Mouse (Mus musculus) CH12.LX (cell line): ENCODE results near the gene Ssh2. TPM values are rescaled to one million over a fixed set of nuclear protein-coding genes. Genes with fewer than 3 reads are reported as not detected.

Experiments used
- DNase-seq: peaks from one replicate; pipeline ENCODE4 v3.0.0-alpha.2; 2013; ENCODE audit errors: extremely low read depth
- H3K27ac ChIP-seq: 2 replicates; pipeline ENCODE4 v1.5.1; 2012; ENCODE audit warnings: low read depth, mild to moderate bottlenecking, control low read depth, moderate library complexity; ENCODE audit not compliant: insufficient read depth
- H3K27me3 ChIP-seq: replicated peaks from 2 replicates; pipeline ENCODE3; 2012; ENCODE audit warnings: inconsistent platforms
- H3K36me3 ChIP-seq, 2 experiments: replicated peaks in 1 of 2; 2 replicates each; pipeline versions ENCODE3 to v1.6.1; 2012; ENCODE audit warnings: inconsistent platforms in 1 of 2, low read length in 1 of 2, mild to moderate bottlenecking in 1 of 2, mixed read lengths in 1 of 2, moderate library complexity in 1 of 2; ENCODE audit not compliant: control insufficient read depth in 1 of 2, insufficient read depth in 1 of 2
- H3K4me1 ChIP-seq, 2 experiments: 2 replicates each; pipeline ENCODE4 v1.6.1; 2012; ENCODE audit warnings: inconsistent platforms in 1 of 2, moderate library complexity in 1 of 2; ENCODE audit not compliant: insufficient read depth in 2 of 2, control insufficient read depth in 1 of 2
- H3K4me2 ChIP-seq: 2 replicates; pipeline ENCODE4 v1.6.1; 2012; ENCODE audit warnings: low read depth, mild to moderate bottlenecking, control low read depth; ENCODE audit not compliant: poor library complexity, insufficient read depth, severe bottlenecking
- H3K4me3 ChIP-seq, 3 experiments: fragments of 150-350 bp in 1 of 3; sonication (generic) in 1 of 3; replicated peaks in 1 of 3; 2 replicates each; pipeline versions ENCODE3 to v1.5.1; 2011 to 2012; ENCODE audit warnings: low read depth in 2 of 3, low read length in 2 of 3, mild to moderate bottlenecking in 2 of 3, moderate library complexity in 2 of 3, control low read depth in 1 of 3, improper control_type of control experiment in 1 of 3, inconsistent platforms in 1 of 3, mixed read lengths in 1 of 3; ENCODE audit not compliant: poor library complexity in 1 of 3
- H3K79me2 ChIP-seq: replicated peaks from 2 replicates; pipeline ENCODE4 v1.6.1; 2012; ENCODE audit warnings: mild to moderate bottlenecking, moderate library complexity; ENCODE audit not compliant: control insufficient read depth, poor library complexity, insufficient read depth, severe bottlenecking; ENCODE audit errors: extremely low read depth
- H3K9ac ChIP-seq: 2 replicates; pipeline ENCODE4 v1.6.1; 2012; ENCODE audit warnings: low read depth, mild to moderate bottlenecking, control low read depth, moderate library complexity; ENCODE audit not compliant: insufficient read depth
- H3K9me3 ChIP-seq: replicated peaks from 2 replicates; pipeline ENCODE3; 2012; ENCODE audit warnings: low read length, inconsistent platforms, mixed read lengths
- BHLHE40 ChIP-seq: IDR thresholded peaks from 2 replicates; pipeline ENCODE4 v1.6.1; 2011; ENCODE audit warnings: mild to moderate bottlenecking, low read depth, low read length, improper control_type of control experiment
- CHD1 ChIP-seq: IDR thresholded peaks from 2 replicates; pipeline ENCODE4 v1.6.1; 2012; ENCODE audit warnings: low read depth, low read length, improper control_type of control experiment, inconsistent platforms
- CHD2 ChIP-seq: IDR thresholded peaks from 2 replicates; pipeline ENCODE4 v1.6.1; 2011; ENCODE audit warnings: low read length, improper control_type of control experiment
- CTCF ChIP-seq, 2 experiments: IDR thresholded peaks in 1 of 2; conservative IDR thresholded peaks in 1 of 2; 2 replicates each; pipeline ENCODE4 v1.5.1; 2011 to 2012; ENCODE audit warnings: low read depth in 2 of 2, low read length in 2 of 2, improper control_type of control experiment in 1 of 2, inconsistent platforms in 1 of 2, mild to moderate bottlenecking in 1 of 2, moderate library complexity in 1 of 2
- EP300 ChIP-seq: IDR thresholded peaks from 2 replicates; pipeline ENCODE4 v1.6.1; 2011; ENCODE audit warnings: low read length, improper control_type of control experiment
- ETS1 ChIP-seq: conservative IDR thresholded peaks from 2 replicates; pipeline ENCODE4 v1.6.1; 2012; ENCODE audit warnings: low read depth, mild to moderate bottlenecking, inconsistent platforms, low read length, improper control_type of control experiment, moderate library complexity
- HCFC1 ChIP-seq: IDR thresholded peaks from 2 replicates; pipeline ENCODE4 v1.6.1; 2012; ENCODE audit warnings: low read depth, mild to moderate bottlenecking, inconsistent platforms, low read length, improper control_type of control experiment
- IRF4 ChIP-seq: IDR thresholded peaks from 2 replicates; pipeline ENCODE4 v1.6.1; 2014; ENCODE audit warnings: low read depth, mild to moderate bottlenecking, inconsistent platforms, low read length, improper control_type of control experiment
- JUN ChIP-seq: IDR thresholded peaks from 2 replicates; pipeline ENCODE4 v1.6.1; 2011; ENCODE audit warnings: low read depth, mild to moderate bottlenecking, low read length, improper control_type of control experiment, moderate library complexity; ENCODE audit not compliant: insufficient read depth
- JUND ChIP-seq: conservative IDR thresholded peaks from 2 replicates; pipeline ENCODE4 v1.6.1; 2011; ENCODE audit warnings: low read depth, low read length, improper control_type of control experiment
- KAT2A ChIP-seq: IDR thresholded peaks from 2 replicates; pipeline ENCODE4 v1.6.1; 2012; ENCODE audit warnings: low read length, improper control_type of control experiment, inconsistent platforms; ENCODE audit not compliant: insufficient replicate concordance
- MAFK ChIP-seq: IDR thresholded peaks from 2 replicates; pipeline ENCODE4 v1.6.1; 2011; ENCODE audit warnings: low read length, improper control_type of control experiment; ENCODE audit not compliant: insufficient replicate concordance
- MAZ ChIP-seq: IDR thresholded peaks from 2 replicates; pipeline ENCODE4 v1.6.1; 2012; ENCODE audit warnings: low read depth, mild to moderate bottlenecking, inconsistent platforms, low read length, improper control_type of control experiment, moderate library complexity
- MEF2A ChIP-seq: IDR thresholded peaks from 2 replicates; pipeline ENCODE4 v1.6.1; 2014; ENCODE audit warnings: low read depth, mild to moderate bottlenecking, inconsistent platforms, low read length, improper control_type of control experiment, borderline replicate concordance
- MXI1 ChIP-seq: IDR thresholded peaks from 2 replicates; pipeline ENCODE4 v1.6.1; 2011; ENCODE audit warnings: mild to moderate bottlenecking, low read depth, low read length, improper control_type of control experiment
- MYC ChIP-seq: IDR thresholded peaks from 2 replicates; pipeline ENCODE4 v1.6.1; 2011; ENCODE audit warnings: low read depth, mild to moderate bottlenecking, improper control_type of control experiment, low read length
- NELFE ChIP-seq: IDR thresholded peaks from 2 replicates; pipeline ENCODE4 v1.6.1; 2011; ENCODE audit warnings: low read depth, low read length, improper control_type of control experiment
- NRF1 ChIP-seq: IDR thresholded peaks from 2 replicates; pipeline ENCODE4 v1.6.1; 2014; ENCODE audit warnings: low read depth, mild to moderate bottlenecking, inconsistent platforms, low read length, improper control_type of control experiment, moderate library complexity
- POLR2A ChIP-seq: IDR thresholded peaks from 2 replicates; pipeline ENCODE4 v1.6.1; 2011; ENCODE audit warnings: low read depth, mild to moderate bottlenecking, improper control_type of control experiment, low read length
- RAD21 ChIP-seq: IDR thresholded peaks from 2 replicates; pipeline ENCODE4 v1.6.1; 2011; ENCODE audit warnings: low read depth, mild to moderate bottlenecking, low read length, improper control_type of control experiment, moderate library complexity
- SIN3A ChIP-seq: IDR thresholded peaks from 2 replicates; pipeline ENCODE4 v1.6.1; 2012; ENCODE audit warnings: low read length, improper control_type of control experiment, inconsistent platforms
- TCF12 ChIP-seq: IDR thresholded peaks from 2 replicates; pipeline ENCODE4 v1.6.1; 2014; ENCODE audit warnings: low read depth, mild to moderate bottlenecking, inconsistent platforms, low read length, improper control_type of control experiment
- UBTF ChIP-seq: IDR thresholded peaks from 2 replicates; pipeline ENCODE4 v1.6.1; 2012; ENCODE audit warnings: low read depth, mild to moderate bottlenecking, inconsistent platforms, low read length, improper control_type of control experiment, moderate library complexity
- USF1 ChIP-seq: IDR thresholded peaks from 2 replicates; pipeline ENCODE4 v1.6.1; 2014; ENCODE audit warnings: low read depth, mild to moderate bottlenecking, inconsistent platforms, low read length, improper control_type of control experiment
- USF2 ChIP-seq: conservative IDR thresholded peaks from 2 replicates; pipeline ENCODE4 v1.6.1; 2011; ENCODE audit warnings: low read depth, low read length, improper control_type of control experiment
- ZKSCAN1 ChIP-seq: IDR thresholded peaks from 2 replicates; pipeline ENCODE4 v1.6.1; 2012; ENCODE audit warnings: low read depth, inconsistent platforms, low read length, improper control_type of control experiment, borderline replicate concordance
- ZMIZ1 ChIP-seq: IDR thresholded peaks from 2 replicates; pipeline ENCODE4 v1.6.1; 2012; ENCODE audit warnings: low read depth, mild to moderate bottlenecking, inconsistent platforms, low read length, improper control_type of control experiment
- ZNF384 ChIP-seq: IDR thresholded peaks from 2 replicates; pipeline ENCODE4 v1.6.1; 2012; ENCODE audit warnings: low read depth, low read length, improper control_type of control experiment, inconsistent platforms
- dilution Hi-C: fragments of 300-500 bp; cut with MboI; formaldehyde crosslinking; loops from 2 replicates; pipeline ENCODE4 v1.14.3; 2020; ENCODE audit warnings: low sequenced_read_pairs; ENCODE audit not compliant: extremely low pct_unique_long_range_greater_than_20kb, extremely low pct_ligation_motif_present
- in situ Hi-C: fragments of 300-500 bp; cut with MboI; formaldehyde crosslinking; loops from 3 replicates; pipeline ENCODE4 v1.14.3; 2019; ENCODE audit warnings: low sequenced_read_pairs, low pct_ligation_motif_present, low pct_unique_long_range_greater_than_20kb, mixed read lengths
- polyA plus RNA-seq: library from polyadenylated mRNA; unstranded; fragments of >175 nt; gene quantifications from 2 replicates; pipeline ENCODE4 v1.2.1, GENCODE M21; 2012; ENCODE audit warnings: low read depth; ENCODE audit not compliant: insufficient read length
- total RNA-seq, 2 experiments: library from RNA; depleted of rRNA; stranded (reverse); fragments of 300-350 nt in 1 of 2; fragments of >200 nt in 1 of 2; gene quantifications; 2 replicates each; pipeline ENCODE4 v1.2.3; 2012 to 2014

The Ssh2 gene
- total and polyA plus RNA-seq, 3 experiments: 5.9 to 14.6 (median 6.3) TPM

GRCm38 (mm10) chr11:77347273-77347672, 131.2 kb downstream of the Ssh2 start:
- Histone ChIP-seq H3K36me3 (peaks cover 0 to 5% of the 10 kb centered on the region in 2 experiments), H3K9me3 (no peaks in the 10 kb centered on the region), H3K27me3 (no peaks in the 10 kb centered on the region), H3K9ac (peak overlapping the region; percentile 2; the same call in 1 of the 2 replicates), H3K4me2 (peak overlapping the region; percentile 19; the same call in 1 of the 2 replicates), H3K79me2 (peaks cover 4% of the 10 kb centered on the region), H3K4me1 (peaks cover 3 to 23% of the 10 kb centered on the region in 2 experiments; a peak in 3 of 4 replicates), H3K4me3 (no peak overlapping the region), H3K27ac (no peak overlapping the region)
- no peak for DNase-seq
- in situ Hi-C loops: loop anchor here (5.0 to 10.0 kb wide), 2 partner anchors 35 to 98 kb away; no protein-coding TSS in a partner anchor
- TF ChIP-seq ZNF384: peak; percentile 86
- TF ChIP-seq ZKSCAN1: no peak
- dilution Hi-C loops: no loop called here

- in situ Hi-C loops: loop anchor here (5.0 to 10.0 kb wide), 2 partner anchors 36 to 97 kb away; no protein-coding TSS in a partner anchor
- peak overlapping the region; percentile 57 to 83 (median 67) for H3K4me3 ChIP-seq
- H3K9me3 ChIP-seq: no peaks in the 10 kb centered on the region
- H3K4me1 ChIP-seq: peaks cover 3 to 23% of the 10 kb centered on the region in 2 experiments; a peak in 3 of 4 replicates
- peaks cover 0 to 5% of the 10 kb centered on the region in 2 experiments for H3K36me3 ChIP-seq
- peak overlapping the region; percentile 97 for H3K4me2 ChIP-seq
- peak overlapping the region; percentile 68 for H3K9ac ChIP-seq
- dilution Hi-C loops: no loop called here
- peaks cover 4% of the 10 kb centered on the region for H3K79me2 ChIP-seq
- DNase-seq: peak; percentile 75
- TF ChIP-seq NRF1: peak; percentile 32
- peak; percentile 86 for TF ChIP-seq TCF12
- TF ChIP-seq USF2: no peak
- TF ChIP-seq ETS1: no peak
- TF ChIP-seq ZMIZ1: peak; percentile 83; the same call in 1 of the 2 replicates
- TF ChIP-seq MXI1: no peak
- TF ChIP-seq BHLHE40: no peak
- TF ChIP-seq IRF4: peak; percentile 39
- TF ChIP-seq ZNF384: no peak
- peak; percentile 92 for TF ChIP-seq UBTF
- TF ChIP-seq JUND: no peak
- peak; percentile 83; the same call in 1 of the 2 replicates for TF ChIP-seq CHD1
- TF ChIP-seq EP300: peak; percentile 36; the same call in 1 of the 2 replicates
- TF ChIP-seq JUN: no peak
- TF ChIP-seq MAFK: no peak
- peak; percentile 70 for TF ChIP-seq NELFE
- no peak for TF ChIP-seq KAT2A
- TF ChIP-seq USF1: no peak
- TF ChIP-seq CHD2: peak; percentile 65; the same call in 1 of the 2 replicates
- 0 out of 2 replicates have a peak, but pooled peaks have one; percentile 26 for TF ChIP-seq MYC
- peak; percentile 80; the same call in 1 of the 2 replicates for TF ChIP-seq MAZ
- TF ChIP-seq SIN3A: peak; percentile 20; the same call in 1 of the 2 replicates
- no peak for TF ChIP-seq ZKSCAN1
- 0 out of 2 replicates have a peak, but pooled peaks have one; percentile 18 for TF ChIP-seq MEF2A
- TF ChIP-seq POLR2A: peak; percentile 92
- no peak for TF ChIP-seq CTCF (conservative IDR thresholded peaks at IDR 0.05 in 1 of 2, IDR thresholded peaks at IDR 0.05 in 1 of 2; ENCODE audit: low read depth in 2 of 2, low read length in 2 of 2)
- no peak for TF ChIP-seq RAD21
- no peak for TF ChIP-seq HCFC1
- H3K27me3 ChIP-seq: no peaks in the 10 kb centered on the region
- no peak overlapping the region for H3K27ac ChIP-seq
Observed at GRCm38 (mm10) chr11:77348142-77348741, 132.2 kb downstream of the Ssh2 start.
